Comparison of ENCODE assay signal across 8 mouse cellular contexts in the genomic region with DNA sequence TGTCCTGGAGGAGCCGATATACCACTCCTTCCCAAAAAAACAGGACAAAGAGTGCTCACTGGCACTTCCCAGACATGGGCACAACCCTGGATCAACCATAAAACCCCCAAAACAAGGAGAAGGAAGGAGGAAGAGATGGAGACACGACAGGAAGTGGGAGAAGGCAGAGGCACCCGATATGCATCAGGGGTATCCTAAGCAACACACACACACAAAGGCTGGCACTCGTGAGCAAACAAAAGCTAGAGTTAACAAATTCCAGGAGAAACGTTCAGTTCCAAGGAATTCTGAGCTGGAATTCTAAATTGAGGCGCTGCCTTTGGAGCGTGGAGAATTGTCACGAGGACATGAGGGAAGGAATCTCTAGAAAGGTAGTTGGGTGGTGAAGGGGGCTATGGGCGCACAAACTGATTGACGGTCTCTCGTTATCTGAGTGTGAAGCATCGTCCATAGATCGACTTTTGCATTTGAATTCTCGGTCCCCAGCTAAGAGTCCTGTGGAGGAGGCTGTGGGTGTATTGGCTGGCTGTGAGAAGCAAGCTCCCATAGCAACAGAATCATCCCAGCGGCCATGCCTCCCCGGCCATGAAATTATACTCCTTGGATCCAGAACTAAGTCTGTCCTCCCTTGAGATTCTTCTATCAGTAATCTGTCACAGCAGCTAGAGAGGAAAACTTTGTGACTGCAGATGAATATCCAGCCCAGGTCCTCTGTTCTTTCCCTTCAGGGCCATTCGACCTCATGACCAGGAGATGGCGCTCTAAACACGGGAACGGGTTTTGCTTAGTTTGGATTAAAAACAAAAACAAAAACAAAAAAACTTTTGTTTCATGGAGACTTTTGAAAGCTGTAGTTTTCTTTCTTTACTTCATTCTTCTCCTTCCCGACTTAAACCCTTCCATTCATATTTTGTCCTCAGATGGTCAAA.
A peak's percentile ranks its signal among the peaks of the same experiment; 100 is the strongest.
DNase-seq lines count a peak whose midpoint lies in the region; ATAC-seq and TF ChIP-seq lines count a peak whose summit lies in the region.

No protein-coding gene starts in this region.

- CTCF ChIA-PET in Patski (lab: Charles Lee) = interaction anchor here (0.7 to 3.6 kb wide), 33 partner anchors 12 to 316 kb away, joined by 3 to 23 read pairs (median 4); no protein-coding TSS in a partner anchor

- peaks cover 11% of the 10 kb centered on the region for H3K9me3 ChIP-seq in heart, embryonic 13.5 days
- H3K9me3 ChIP-seq in stomach, postnatal 0 days (ENCODE audit: control insufficient read depth, low read length) = 0 out of 2 replicates have a peak, but pooled peaks cover 4% of the 10 kb centered on the region

- POLR2A ChIA-PET in Patski (lab: Charles Lee) = interaction anchor here (0.5 to 1.8 kb wide), 4 partner anchors 10 to 70 kb away, joined by 3 to 5 read pairs (median 5); a partner anchor contains a TSS

- H3K4me3 ChIP-seq in gastrocnemius, adult 2 months = peak overlapping the region; percentile 63
- peak overlapping the region; percentile 22; the same call in 1 of the 2 replicates for H3K4me3 ChIP-seq in heart, embryonic 13.5 days
- H3K4me3 ChIP-seq in stomach, postnatal 0 days (ENCODE audit: low read depth, low read length) = no peak overlapping the region

- no peaks in the 10 kb centered on the region for H3K27me3 ChIP-seq in Patski
- H3K27me3 ChIP-seq in heart, embryonic 13.5 days (replicated peaks) = peaks cover 11% of the 10 kb centered on the region; the same call in 1 of the 2 replicates
- H3K27me3 ChIP-seq in stomach, postnatal 0 days (ENCODE audit: control insufficient read depth, insufficient read depth, low read length) = no peaks in the 10 kb centered on the region

- no peaks in the 10 kb centered on the region for H3K36me3 ChIP-seq in heart, embryonic 13.5 days
- H3K36me3 ChIP-seq in stomach, postnatal 0 days (ENCODE audit: control insufficient read depth, insufficient read depth, low read length) = no peaks in the 10 kb centered on the region

- peak overlapping the region; percentile 50 for H3K4me2 ChIP-seq in heart, embryonic 13.5 days
- no peak overlapping the region for H3K4me2 ChIP-seq in stomach, postnatal 0 days (replicated peaks; ENCODE audit: low read depth)

- H3K4me1 ChIP-seq in heart, embryonic 13.5 days = no peaks in the 10 kb centered on the region
- H3K4me1 ChIP-seq in stomach, postnatal 0 days (replicated peaks; ENCODE audit: control insufficient read depth, insufficient read depth) = no peaks in the 10 kb centered on the region

- TF ChIP-seq CTCF in gastrocnemius, adult 2 months (IDR thresholded peaks at IDR 0.05) = peak; percentile 92; the same call in 1 of the 2 replicates
- peak; percentile 95 for TF ChIP-seq CTCF in Patski (IDR thresholded peaks at IDR 0.05)
- peak; percentile 91 for TF ChIP-seq CTCF in stomach, postnatal 0 days (IDR thresholded peaks at IDR 0.05; ENCODE audit: low read depth)

- no peak for TF ChIP-seq EP300 in stomach, postnatal 0 days (optimal IDR thresholded peaks at IDR 0.05)

- H3K9ac ChIP-seq in heart, embryonic 13.5 days = no peak overlapping the region
- H3K9ac ChIP-seq in stomach, postnatal 0 days (ENCODE audit: low read length) = no peak overlapping the region

- WGBS in heart, embryonic 13.5 days = 37% methylated on average over 21 of the region's 21 CpGs
- 33% methylated on average over 21 of the region's 21 CpGs for WGBS in stomach, postnatal 0 days

- DNase-seq in gastrocnemius, adult 2 months = peak; percentile 53
- DNase-seq in gastrocnemius, postnatal 25 days = no peak
- no peak for DNase-seq in Patski (ENCODE audit: low read depth, low spot score)
- peak; percentile 80 for DNase-seq in embryo, embryonic 10 days (ENCODE audit: low spot score)
- peak; percentile 66 to 73 for DNase-seq in kidney, postnatal 4 days
- peak; percentile 60 for DNase-seq in lung, postnatal 14 days
- peak; percentile 36 for DNase-seq in stomach, postnatal 0 days (ENCODE audit: low spot score)

- ATAC-seq in Patski = peak; percentile 60
- no peak for ATAC-seq in heart, embryonic 13.5 days (ENCODE audit: extremely low read depth, insufficient number of reproducible peaks, low FRiP score, low TSS enrichment)
- 0 out of 2 replicates have a peak, but pooled peaks have one; percentile 42 for ATAC-seq in stomach, postnatal 0 days (ENCODE audit: low FRiP score, low TSS enrichment)

- H3K27ac ChIP-seq in gastrocnemius, adult 2 months = peak overlapping the region; percentile 41; the same call in 1 of the 2 replicates
- H3K27ac ChIP-seq in heart, embryonic 13.5 days (replicated peaks) = no peak overlapping the region
- no peak overlapping the region for H3K27ac ChIP-seq in stomach, postnatal 0 days (replicated peaks)

- in situ Hi-C loops in Patski (cut with MboI; ENCODE audit: low pct_unique_long_range_greater_than_20kb) = loop anchor here (5.0 kb wide), 1 partner anchor 177 kb away; no protein-coding TSS in a partner anchor

- intact Hi-C loops in gastrocnemius, adult 2 months (cut with DNase I) = loop anchor here (2.0 to 10.0 kb wide), 2 partner anchors 179 to 303 kb away; no protein-coding TSS in a partner anchor

Comparison
In these comparisons a context has a peak if more than half of its experiments do, and no peak if none do; other contexts are left out.
1. DNase-seq: peak in gastrocnemius, adult 2 months (single experiment), embryo, embryonic 10 days (single experiment), kidney, postnatal 4 days (2 of 2), lung, postnatal 14 days (single experiment) and stomach, postnatal 0 days (single experiment); none in gastrocnemius, postnatal 25 days (single experiment) and Patski (single experiment).
2. Peak in every context shown above with its lines, with median percentiles within 50 percentile points of each other: CTCF ChIP-seq.